Mouse (Mus musculus): ENCODE data around the gene Iqcf1.
"Not testable (repeated sequence)": the region's sequence is repeated elsewhere in the genome, so short reads cannot be mapped to it uniquely, and the experiment has no call there.

The Iqcf1 gene

GRCm38 (mm10) chr9:106482578-106483115 lies 17.1 kb upstream of the Iqcf1 start:
- CTCF ChIA-PET = no interaction called here

- CTCF ChIA-PET = no interaction called here
Measured at GRCm38 (mm10) chr9:106483136-106483535, 16.6 kb upstream of the Iqcf1 start.

GRCm38 (mm10) chr9:106483606-106484005 lies 16.2 kb upstream of the Iqcf1 start:
- CTCF ChIA-PET = no interaction called here

GRCm38 (mm10) chr9:106485076-106485475 lies 14.7 kb upstream of the Iqcf1 start:
- CTCF ChIA-PET = no interaction called here

GRCm38 (mm10) chr9:106487602-106488001 lies 12.2 kb upstream of the Iqcf1 start:
- CTCF ChIA-PET = not testable (repeated sequence)

GRCm38 (mm10) chr9:106501846-106502245 lies 2.1 kb downstream of the Iqcf1 start:
- CTCF ChIA-PET = no interaction called here

- CTCF ChIA-PET = no interaction called here
Measured at GRCm38 (mm10) chr9:106504246-106504645, 4.5 kb downstream of the Iqcf1 start.

GRCm38 (mm10) chr9:106509356-106509755 lies 9.6 kb downstream of the Iqcf1 start:
- CTCF ChIA-PET = no interaction called here

- CTCF ChIA-PET = no interaction called here
Measured at GRCm38 (mm10) chr9:106512729-106513450, 13.1 kb downstream of the Iqcf1 start.

- CTCF ChIA-PET = no interaction called here
Measured at GRCm38 (mm10) chr9:106513566-106513965, 13.8 kb downstream of the Iqcf1 start.

- CTCF ChIA-PET = no interaction called here
Measured at GRCm38 (mm10) chr9:106514273-106514672, 14.5 kb downstream of the Iqcf1 start, which contains the start of gene Iqcf5. Gene Iqcf5, plus strand, starts transcription at chr9:106514573.

- CTCF ChIA-PET = no interaction called here
Measured at GRCm38 (mm10) chr9:106519433-106519832, 19.7 kb downstream of the Iqcf1 start.

- CTCF ChIA-PET = no interaction called here
Measured at GRCm38 (mm10) chr9:106519909-106520308, 20.1 kb downstream of the Iqcf1 start.

GRCm38 (mm10) chr9:106531833-106532232 lies 32.1 kb downstream of the Iqcf1 start:
- CTCF ChIA-PET = no interaction called here

- CTCF ChIA-PET = no interaction called here
Measured at GRCm38 (mm10) chr9:106534296-106534695, 34.5 kb downstream of the Iqcf1 start.

- CTCF ChIA-PET = no interaction called here
Measured at GRCm38 (mm10) chr9:106534975-106535374, 35.2 kb downstream of the Iqcf1 start.

All from spleen, embryonic (tissue).